Mouse (Mus musculus) cerebellum, adult 2 months (tissue): ENCODE results near the gene Sox1.

Experiments used
- CTCF ChIP-seq: fragments of 200-500 bp; IDR thresholded peaks from 2 replicates; pipeline ENCODE4 v1.5.1; 2011; ENCODE audit warnings: low read depth, mild to moderate bottlenecking, control low read depth, low read length, moderate library complexity, borderline replicate concordance; ENCODE audit not compliant: insufficient read depth
- POLR2A ChIP-seq: fragments of 200-500 bp; IDR thresholded peaks from 2 replicates; pipeline ENCODE4 v1.6.1; 2011; ENCODE audit warnings: low read length, control low read depth, borderline replicate concordance; ENCODE audit not compliant: insufficient read depth

- TF ChIP-seq CTCF (no peak), POLR2A (no peak)
Observed at GRCm38 (mm10) chr8:12390640-12391365, 4.3 kb upstream of the Sox1 start.
